Mouse (Mus musculus): Measurements from ENCODE around the gene Inca1. TPM values are rescaled to one million over a fixed set of nuclear protein-coding genes. Genes with fewer than 3 reads are reported as not detected.

Gene Inca1
- polyA plus RNA-seq, 1 experiment from 2014 or later: 1.3 TPM

DNA sequence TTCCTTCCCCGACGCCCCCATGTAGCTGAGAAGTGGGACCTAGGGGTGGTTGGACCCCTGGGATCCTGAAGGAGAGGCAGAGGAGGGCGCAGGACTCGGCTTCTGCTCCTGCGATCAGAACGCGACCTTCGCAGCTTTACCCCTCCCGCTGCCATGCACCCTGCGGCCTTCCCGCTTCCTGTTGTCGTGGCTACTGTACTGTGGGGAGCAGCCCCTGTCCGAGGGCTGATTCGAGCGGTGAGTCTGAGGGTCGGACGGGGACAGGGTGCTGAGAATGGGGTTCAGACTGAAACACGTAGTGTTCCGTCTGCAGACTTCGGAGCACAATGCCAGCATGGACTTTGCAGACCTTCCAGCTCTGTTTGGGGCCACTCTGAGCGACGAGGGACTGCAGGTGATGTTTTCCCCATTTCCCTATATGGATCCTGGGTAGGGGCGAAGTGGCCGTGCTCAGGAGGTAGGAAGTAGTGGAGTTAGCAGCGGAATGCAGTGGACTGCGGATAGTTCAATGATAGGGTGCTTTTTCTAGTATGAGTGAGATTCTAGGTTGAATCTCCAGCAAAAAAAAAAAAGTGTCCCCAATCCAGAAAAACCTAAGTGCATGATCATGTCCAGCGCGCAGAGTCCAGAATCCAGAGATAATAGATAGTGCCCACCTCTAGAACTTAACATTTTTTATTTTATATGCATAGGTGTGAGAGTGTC is 52.1 kb downstream of the Inca1 start:
- WGBS: 3% methylated on average over 28 of the region's 28 CpGs
- Histone ChIP-seq H3K36me3 (ENCODE audit: control insufficient read depth, insufficient read depth, low read length) (peaks cover 25% of the 10 kb centered on the region), H3K4me2 (ENCODE audit: low read depth, low read length) (peak overlapping the region; percentile 87), H3K27me3 (ENCODE audit: control insufficient read depth, insufficient read depth, low read length) (no peaks in the 10 kb centered on the region), H3K27ac (ENCODE audit: low read length) (peak overlapping the region; percentile 98), H3K4me1 (ENCODE audit: control insufficient read depth, insufficient read depth, low read length) (peaks cover 56% of the 10 kb centered on the region), H3K9me3 (replicated peaks; ENCODE audit: control insufficient read depth, low read length) (no peaks in the 10 kb centered on the region), H3K9ac (ENCODE audit: low read length) (peak overlapping the region; percentile 93), H3K4me3 (replicated peaks; ENCODE audit: low read length) (peak overlapping the region; percentile 87)
- ATAC-seq (ENCODE audit: insufficient read depth, low FRiP score): peak; percentile 1; the same call in 1 of the 2 replicates

DNA sequence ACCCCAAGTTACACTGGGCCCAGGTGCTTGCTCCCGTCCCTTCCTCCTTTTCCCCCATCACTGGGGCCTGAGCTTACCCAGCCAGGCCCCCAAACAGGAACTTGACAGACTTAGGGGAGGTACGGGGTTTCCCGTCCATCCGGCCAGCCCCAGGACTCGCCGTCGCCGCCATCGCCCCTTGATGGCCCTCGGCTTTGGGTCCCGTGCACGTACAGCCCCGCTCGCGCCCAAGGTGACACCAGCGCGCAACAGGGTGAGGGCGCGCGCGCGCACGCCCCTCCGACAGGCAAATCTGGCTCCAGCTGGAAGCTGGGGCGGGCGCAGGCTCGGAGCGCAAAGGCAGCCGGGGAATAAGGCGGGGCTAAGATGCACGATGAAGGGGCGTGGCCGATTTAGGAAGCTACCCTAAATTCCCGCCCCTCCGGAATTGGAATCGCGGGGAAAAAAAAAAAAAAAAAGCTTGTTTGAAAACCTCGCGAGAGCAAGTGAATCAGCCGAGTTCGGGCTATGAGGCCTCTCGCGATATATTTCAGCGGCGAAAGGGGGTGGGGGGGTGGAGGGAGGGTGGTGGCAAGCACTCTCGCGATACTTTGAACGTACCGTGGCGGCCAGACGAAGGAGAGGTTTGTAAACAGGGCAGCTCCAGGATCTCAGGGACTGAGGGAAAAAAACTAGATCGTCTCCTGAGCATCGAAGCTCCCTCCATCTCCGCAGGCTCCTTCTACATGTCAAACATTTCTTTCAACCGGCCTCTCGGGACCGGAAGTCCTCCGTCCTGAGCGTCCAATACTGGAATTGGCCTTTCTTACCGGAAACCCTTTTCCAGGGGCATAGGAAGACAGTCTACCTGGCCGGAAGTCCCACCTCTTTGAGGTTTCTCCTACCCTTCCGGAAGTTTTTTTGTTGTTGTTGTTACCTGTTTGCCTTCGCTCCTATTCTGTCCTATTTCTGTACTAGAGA is 53.0 kb downstream of the Inca1 start, which contains the start of the genes Rnf167 and Slc25a11:
Gene Rnf167 (plus strand): TSS at position 545 of the 960 bp plus-strand sequence.
Gene Slc25a11 (minus strand): TSS at position 789 of the 960 bp plus-strand sequence.
- peak within 1 kb of the TSS; percentile 87 for H3K4me3 ChIP-seq (replicated peaks; ENCODE audit: low read length)
- no peaks in the 10 kb centered on the region for H3K9me3 ChIP-seq (replicated peaks; ENCODE audit: control insufficient read depth, low read length)
- H3K9ac ChIP-seq (ENCODE audit: low read length): peak within 1 kb of the TSS; percentile 93
- peak within 1 kb of the TSS; percentile 87 for H3K4me2 ChIP-seq (ENCODE audit: low read depth, low read length)
- peaks cover 19% of the 10 kb centered on the region for H3K36me3 ChIP-seq (ENCODE audit: control insufficient read depth, insufficient read depth, low read length)
- no peaks in the 10 kb centered on the region for H3K27me3 ChIP-seq (ENCODE audit: control insufficient read depth, insufficient read depth, low read length)
- peaks cover 47% of the 10 kb centered on the region for H3K4me1 ChIP-seq (ENCODE audit: control insufficient read depth, insufficient read depth, low read length)
- under 1% methylated on average over 63 of the region's 63 CpGs for WGBS
- ATAC-seq (ENCODE audit: insufficient read depth, low FRiP score): peak; percentile 89
- H3K27ac ChIP-seq (ENCODE audit: low read length): peak within 1 kb of the TSS; percentile 98

DNA sequence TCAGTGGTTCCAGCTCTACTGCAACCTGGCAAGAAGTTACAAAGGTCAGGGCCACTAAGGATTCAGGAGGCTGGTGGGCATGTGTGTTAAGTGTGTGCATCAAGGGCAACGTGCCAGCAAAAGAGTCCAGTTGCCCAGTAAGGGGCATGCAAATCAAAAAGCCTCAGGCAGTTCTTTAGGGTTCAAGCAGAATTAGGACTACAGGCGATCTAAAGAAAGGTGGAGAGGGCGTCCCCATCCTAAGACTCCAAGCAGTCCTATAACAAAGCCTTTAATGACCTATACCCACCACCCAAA is 53.7 kb downstream of the Inca1 start:
- Histone ChIP-seq H3K9me3 (replicated peaks; ENCODE audit: control insufficient read depth, low read length) (no peaks in the 10 kb centered on the region), H3K9ac (ENCODE audit: low read length) (peak overlapping the region; percentile 85), H3K4me2 (ENCODE audit: low read depth, low read length) (peak overlapping the region; percentile 81), H3K27ac (ENCODE audit: low read length) (peak overlapping the region; percentile 93), H3K4me1 (ENCODE audit: control insufficient read depth, insufficient read depth, low read length) (peaks cover 39% of the 10 kb centered on the region), H3K27me3 (ENCODE audit: control insufficient read depth, insufficient read depth, low read length) (no peaks in the 10 kb centered on the region), H3K36me3 (ENCODE audit: control insufficient read depth, insufficient read depth, low read length) (peaks cover 16% of the 10 kb centered on the region), H3K4me3 (replicated peaks; ENCODE audit: low read length) (peak overlapping the region; percentile 59)
- ATAC-seq (ENCODE audit: insufficient read depth, low FRiP score): no peak
- WGBS: 17% methylated on average over 3 of the region's 3 CpGs

DNA sequence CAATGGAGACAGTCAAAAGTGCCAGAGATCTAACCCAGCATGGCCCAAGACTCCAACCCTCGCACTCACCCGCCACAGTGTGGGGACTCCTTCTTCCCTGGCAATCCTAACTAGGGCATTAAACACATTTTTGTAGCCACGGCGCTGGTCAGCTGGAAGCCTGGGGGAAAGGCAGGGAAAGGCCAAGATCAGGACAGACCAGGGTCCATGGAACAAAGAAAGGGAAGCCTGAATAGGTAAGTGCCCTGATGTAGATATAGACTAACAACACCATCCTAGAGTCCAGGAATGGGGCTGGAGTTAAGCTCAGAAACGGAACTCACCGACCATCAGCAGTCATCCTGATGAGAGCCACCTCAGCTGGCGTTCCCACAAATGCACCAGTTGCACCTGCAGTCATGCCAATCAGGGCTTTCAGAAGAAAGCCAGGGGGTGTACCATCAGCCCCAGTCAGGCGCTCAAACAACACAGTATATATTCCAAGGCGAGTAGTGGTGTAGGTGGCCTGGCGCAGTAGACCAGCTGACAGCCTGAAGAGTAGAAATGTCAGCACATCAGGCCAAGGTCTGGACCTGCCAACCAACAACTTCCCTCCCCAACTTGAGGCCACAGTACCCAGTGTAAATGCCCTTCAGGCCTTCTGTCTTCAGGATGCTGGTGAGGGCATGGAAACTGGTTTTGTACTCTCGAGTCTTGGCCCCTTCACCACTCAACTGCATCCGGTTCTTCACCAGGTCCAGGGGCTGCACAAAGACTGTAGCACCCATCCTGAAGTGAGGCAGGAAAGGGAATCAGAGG is 54.3 kb downstream of the Inca1 start:
- H3K4me2 ChIP-seq (ENCODE audit: low read depth, low read length): peak overlapping the region; percentile 81

DNA sequence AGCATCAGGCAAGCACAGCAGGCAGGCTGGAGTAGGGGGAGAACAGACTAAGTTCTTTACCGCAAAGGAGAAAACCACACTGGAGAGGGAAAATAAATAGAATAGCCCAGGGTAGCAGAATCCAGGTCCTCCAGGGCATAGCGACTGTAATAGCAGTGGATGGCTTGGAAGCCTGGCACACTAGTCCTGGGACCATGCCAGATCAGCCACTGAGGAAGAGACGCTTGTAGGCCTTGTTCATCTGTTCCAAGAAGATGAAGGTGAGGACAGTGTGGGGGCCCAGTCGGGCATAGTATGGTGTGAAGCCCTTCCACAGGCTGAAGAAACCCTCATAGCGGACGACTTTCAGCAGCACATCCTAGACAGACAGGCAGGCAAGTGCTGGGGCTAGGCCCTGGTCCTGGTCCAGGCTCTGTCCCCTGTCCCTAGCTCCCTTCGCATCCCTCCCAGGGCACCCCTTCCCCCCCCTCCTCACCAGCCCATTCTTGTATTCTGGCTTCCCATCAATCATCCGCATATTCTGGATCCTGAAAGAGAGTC is 55.3 kb downstream of the Inca1 start:
- H3K27me3 ChIP-seq (ENCODE audit: control insufficient read depth, insufficient read depth, low read length): no peaks in the 10 kb centered on the region
- H3K9me3 ChIP-seq (replicated peaks; ENCODE audit: control insufficient read depth, low read length): no peaks in the 10 kb centered on the region
- H3K36me3 ChIP-seq (ENCODE audit: control insufficient read depth, insufficient read depth, low read length): peaks cover 12% of the 10 kb centered on the region
- WGBS: 94% methylated on average over 8 of the region's 8 CpGs
- H3K4me1 ChIP-seq (ENCODE audit: control insufficient read depth, insufficient read depth, low read length): peaks cover 29% of the 10 kb centered on the region
- H3K4me3 ChIP-seq (replicated peaks; ENCODE audit: low read length): no peak overlapping the region
- no peak for ATAC-seq (ENCODE audit: insufficient read depth, low FRiP score)
- no peak overlapping the region for H3K9ac ChIP-seq (ENCODE audit: low read length)
- H3K4me2 ChIP-seq (ENCODE audit: low read depth, low read length): no peak overlapping the region
- H3K27ac ChIP-seq (ENCODE audit: low read length): no peak overlapping the region

More for the DNA sequence above, 54.3 kb downstream of the Inca1 start:
- no peak for ATAC-seq (ENCODE audit: insufficient read depth, low FRiP score)
- Histone ChIP-seq H3K27ac (ENCODE audit: low read length) (peak overlapping the region; percentile 93; the same call in 1 of the 2 replicates), H3K27me3 (ENCODE audit: control insufficient read depth, insufficient read depth, low read length) (no peaks in the 10 kb centered on the region), H3K9ac (ENCODE audit: low read length) (peak overlapping the region; percentile 85), H3K4me1 (ENCODE audit: control insufficient read depth, insufficient read depth, low read length) (peaks cover 34% of the 10 kb centered on the region), H3K9me3 (replicated peaks; ENCODE audit: control insufficient read depth, low read length) (no peaks in the 10 kb centered on the region), H3K36me3 (ENCODE audit: control insufficient read depth, insufficient read depth, low read length) (peaks cover 13% of the 10 kb centered on the region), H3K4me3 (replicated peaks; ENCODE audit: low read length) (peak overlapping the region; percentile 59)
- 86% methylated on average over 12 of the region's 12 CpGs for WGBS

DNA sequence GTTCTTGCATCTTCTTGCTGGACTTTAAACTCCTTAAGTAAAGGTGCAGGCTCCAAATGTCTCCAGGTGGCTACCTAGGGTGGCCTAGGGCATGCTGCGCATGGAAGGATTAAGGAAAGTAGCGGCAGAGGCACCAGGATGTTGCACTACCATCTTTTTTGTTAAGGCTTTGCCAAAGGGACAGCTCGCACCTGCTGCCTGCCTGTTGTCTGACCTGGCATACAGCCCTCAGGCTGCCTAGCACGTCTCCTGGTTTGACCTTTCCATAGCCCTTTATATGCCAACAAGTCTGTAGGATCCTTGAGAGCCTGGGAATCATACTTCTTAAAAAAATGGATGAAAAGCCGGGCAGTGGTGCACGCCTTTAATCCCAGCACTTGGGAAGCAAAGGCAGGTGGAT is 56.9 kb downstream of the Inca1 start:
- no peak overlapping the region for H3K9ac ChIP-seq (ENCODE audit: low read length)
- H3K4me2 ChIP-seq (ENCODE audit: low read depth, low read length): no peak overlapping the region
- H3K27ac ChIP-seq (ENCODE audit: low read length): no peak overlapping the region
- H3K4me3 ChIP-seq (replicated peaks; ENCODE audit: low read length): no peak overlapping the region
- no peaks in the 10 kb centered on the region for H3K27me3 ChIP-seq (ENCODE audit: control insufficient read depth, insufficient read depth, low read length)
- peaks cover 17% of the 10 kb centered on the region for H3K4me1 ChIP-seq (ENCODE audit: control insufficient read depth, insufficient read depth, low read length)
- H3K36me3 ChIP-seq (ENCODE audit: control insufficient read depth, insufficient read depth, low read length): 0 out of 2 replicates have a peak, but pooled peaks cover 6% of the 10 kb centered on the region
- 90% methylated on average over 6 of the region's 6 CpGs for WGBS
- ATAC-seq (ENCODE audit: insufficient read depth, low FRiP score): no peak
- no peaks in the 10 kb centered on the region for H3K9me3 ChIP-seq (replicated peaks; ENCODE audit: control insufficient read depth, low read length)

DNA sequence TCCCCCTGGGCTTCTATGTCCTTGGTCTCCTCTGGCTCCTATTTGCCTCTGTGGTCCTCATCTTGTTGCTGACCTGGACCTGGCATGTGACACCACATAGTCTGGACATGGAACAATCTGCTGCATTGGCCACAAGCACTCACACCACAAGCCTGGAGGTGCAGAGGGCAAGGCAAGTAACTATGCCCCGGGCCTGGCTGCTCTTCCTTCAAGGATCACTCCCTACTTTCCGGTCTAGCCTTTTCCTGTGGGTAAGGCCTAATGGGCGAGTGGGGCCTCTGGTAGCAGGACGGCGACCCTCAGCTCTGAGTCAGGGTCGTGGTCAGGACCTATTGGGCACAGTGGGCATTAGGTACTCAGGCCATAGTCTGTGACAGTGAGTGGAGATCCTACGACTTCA is 58.7 kb downstream of the Inca1 start:
- ATAC-seq (ENCODE audit: insufficient read depth, low FRiP score): no peak
- WGBS: 83% methylated on average over 7 of the region's 7 CpGs
- Histone ChIP-seq H3K27me3 (ENCODE audit: control insufficient read depth, insufficient read depth, low read length) (no peaks in the 10 kb centered on the region), H3K9me3 (replicated peaks; ENCODE audit: control insufficient read depth, low read length) (no peaks in the 10 kb centered on the region), H3K36me3 (ENCODE audit: control insufficient read depth, insufficient read depth, low read length) (0 out of 2 replicates have a peak, but pooled peaks cover 6% of the 10 kb centered on the region), H3K4me2 (ENCODE audit: low read depth, low read length) (no peak overlapping the region), H3K4me1 (ENCODE audit: control insufficient read depth, insufficient read depth, low read length) (peaks cover 12% of the 10 kb centered on the region), H3K4me3 (replicated peaks; ENCODE audit: low read length) (no peak overlapping the region), H3K9ac (ENCODE audit: low read length) (no peak overlapping the region), H3K27ac (ENCODE audit: low read length) (no peak overlapping the region)

DNA sequence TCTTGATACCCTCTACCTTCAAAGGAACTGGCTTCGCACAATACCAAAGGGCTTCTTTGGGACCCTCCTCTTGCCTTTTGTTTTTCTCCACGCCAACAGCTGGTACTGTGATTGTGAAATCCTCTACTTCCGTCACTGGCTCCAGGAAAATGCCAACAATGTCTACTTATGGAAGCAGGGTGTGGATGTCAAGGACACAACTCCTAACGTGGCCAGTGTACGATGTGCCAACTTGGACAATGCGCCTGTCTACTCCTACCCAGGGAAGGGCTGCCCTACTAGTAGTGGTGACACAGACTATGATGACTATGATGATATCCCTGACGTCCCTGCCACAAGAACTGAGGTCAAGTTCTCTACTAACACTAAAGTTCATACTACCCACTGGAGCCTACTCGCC is 60.0 kb downstream of the Inca1 start:
- H3K9ac ChIP-seq (ENCODE audit: low read length): no peak overlapping the region
- no peak overlapping the region for H3K4me2 ChIP-seq (ENCODE audit: low read depth, low read length)
- H3K27me3 ChIP-seq (ENCODE audit: control insufficient read depth, insufficient read depth, low read length): no peaks in the 10 kb centered on the region
- H3K36me3 ChIP-seq (ENCODE audit: control insufficient read depth, insufficient read depth, low read length): 0 out of 2 replicates have a peak, but pooled peaks cover 6% of the 10 kb centered on the region
- no peak overlapping the region for H3K27ac ChIP-seq (ENCODE audit: low read length)
- H3K9me3 ChIP-seq (replicated peaks; ENCODE audit: control insufficient read depth, low read length): no peaks in the 10 kb centered on the region
- no peaks in the 10 kb centered on the region for H3K4me1 ChIP-seq (ENCODE audit: control insufficient read depth, insufficient read depth, low read length)
- WGBS: 81% methylated on average over 8 of the region's 8 CpGs
- H3K4me3 ChIP-seq (replicated peaks; ENCODE audit: low read length): no peak overlapping the region
- no peak for ATAC-seq (ENCODE audit: insufficient read depth, low FRiP score)

All from stomach, embryonic 16.5 days (tissue).